Mouse (Mus musculus): ENCODE data around the gene Glis3.

GRCm38 (mm10) chr19:28302831-28303242 lies 377.0 kb downstream of the Glis3 start:
- TF ChIP-seq CTCF (IDR thresholded peaks at IDR 0.05; ENCODE audit: low read depth, low read length) (no peak), POLR2AphosphoS5 (IDR thresholded peaks at IDR 0.05; ENCODE audit: insufficient replicate concordance, low read depth, low read length) (no peak), GATA1 (IDR thresholded peaks at IDR 0.05; ENCODE audit: borderline replicate concordance, low read length) (no peak), GATA2 (IDR thresholded peaks at IDR 0.05; ENCODE audit: borderline replicate concordance, low read depth, low read length) (no peak), TAL1 (conservative IDR thresholded peaks at IDR 0.05; ENCODE audit: low read depth, low read length) (no peak)
